Mouse (Mus musculus): ENCODE data around the gene Smyd3. TPM values are rescaled to one million over a fixed set of nuclear protein-coding genes. Genes with fewer than 3 reads are reported as not detected.

Smyd3 gene
- polyA plus RNA-seq, 1 experiment from 2014 or later, result 18.9 TPM

- ATAC-seq (ENCODE audit: insufficient read depth, low FRiP score), result no peak
- 77% methylated on average over 10 of the region's 10 CpGs for WGBS
Observed at GRCm38 (mm10) chr1:179116729-179117663, 400.8 kb downstream of the Smyd3 start.

GRCm38 (mm10) chr1:179114833-179115495 lies 402.9 kb downstream of the Smyd3 start:
- Histone ChIP-seq H3K4me2 (ENCODE audit: low read depth, low read length) (no peak overlapping the region), H3K27me3 (ENCODE audit: control insufficient read depth, insufficient read depth, low read length) (no peaks in the 10 kb centered on the region), H3K4me3 (replicated peaks; ENCODE audit: low read length) (no peak overlapping the region), H3K9me3 (replicated peaks; ENCODE audit: control insufficient read depth, low read length) (no peaks in the 10 kb centered on the region), H3K9ac (ENCODE audit: low read length) (no peak overlapping the region), H3K4me1 (ENCODE audit: control insufficient read depth, insufficient read depth, low read length) (no peaks in the 10 kb centered on the region), H3K27ac (ENCODE audit: low read length) (peak overlapping the region; percentile 8; the same call in 1 of the 2 replicates), H3K36me3 (ENCODE audit: control insufficient read depth, insufficient read depth, low read length) (no peaks in the 10 kb centered on the region)
- no peak for ATAC-seq (ENCODE audit: insufficient read depth, low FRiP score)
- WGBS, result 49% methylated on average over 7 of the region's 7 CpGs

More at GRCm38 (mm10) chr1:179116729-179117663, 400.8 kb downstream of the Smyd3 start:
- H3K9ac ChIP-seq (ENCODE audit: low read length), result no peak overlapping the region
- H3K27me3 ChIP-seq (ENCODE audit: control insufficient read depth, insufficient read depth, low read length), result no peaks in the 10 kb centered on the region
- H3K4me3 ChIP-seq (replicated peaks; ENCODE audit: low read length), result no peak overlapping the region
- H3K36me3 ChIP-seq (ENCODE audit: control insufficient read depth, insufficient read depth, low read length), result no peaks in the 10 kb centered on the region
- H3K27ac ChIP-seq (ENCODE audit: low read length), result no peak overlapping the region
- no peak overlapping the region for H3K4me2 ChIP-seq (ENCODE audit: low read depth, low read length)
- H3K9me3 ChIP-seq (replicated peaks; ENCODE audit: control insufficient read depth, low read length), result no peaks in the 10 kb centered on the region
- H3K4me1 ChIP-seq (ENCODE audit: control insufficient read depth, insufficient read depth, low read length), result no peaks in the 10 kb centered on the region

- Histone ChIP-seq H3K9ac (ENCODE audit: low read length) (no peak overlapping the region), H3K4me1 (ENCODE audit: control insufficient read depth, insufficient read depth, low read length) (no peaks in the 10 kb centered on the region), H3K9me3 (replicated peaks; ENCODE audit: control insufficient read depth, low read length) (no peaks in the 10 kb centered on the region), H3K4me3 (replicated peaks; ENCODE audit: low read length) (no peak overlapping the region), H3K36me3 (ENCODE audit: control insufficient read depth, insufficient read depth, low read length) (no peaks in the 10 kb centered on the region), H3K27me3 (ENCODE audit: control insufficient read depth, insufficient read depth, low read length) (no peaks in the 10 kb centered on the region), H3K27ac (ENCODE audit: low read length) (no peak overlapping the region), H3K4me2 (ENCODE audit: low read depth, low read length) (no peak overlapping the region)
- WGBS, result 85% methylated on average over 3 of the region's 3 CpGs
- no peak for ATAC-seq (ENCODE audit: insufficient read depth, low FRiP score)
Observed at GRCm38 (mm10) chr1:179114385-179114784, 403.5 kb downstream of the Smyd3 start.

GRCm38 (mm10) chr1:179108759-179109158 lies 409.1 kb downstream of the Smyd3 start:
- Histone ChIP-seq H3K27ac (ENCODE audit: low read length) (no peak overlapping the region), H3K9me3 (replicated peaks; ENCODE audit: control insufficient read depth, low read length) (no peaks in the 10 kb centered on the region), H3K27me3 (ENCODE audit: control insufficient read depth, insufficient read depth, low read length) (no peaks in the 10 kb centered on the region), H3K9ac (ENCODE audit: low read length) (no peak overlapping the region), H3K4me3 (replicated peaks; ENCODE audit: low read length) (no peak overlapping the region), H3K4me2 (ENCODE audit: low read depth, low read length) (no peak overlapping the region), H3K36me3 (ENCODE audit: control insufficient read depth, insufficient read depth, low read length) (no peaks in the 10 kb centered on the region), H3K4me1 (ENCODE audit: control insufficient read depth, insufficient read depth, low read length) (peaks cover 6% of the 10 kb centered on the region; the same call in 1 of the 2 replicates)
- ATAC-seq (ENCODE audit: insufficient read depth, low FRiP score), result no peak
- 30% methylated on average over 7 of the region's 7 CpGs for WGBS

GRCm38 (mm10) chr1:179107761-179108694 lies 409.8 kb downstream of the Smyd3 start:
- no peak overlapping the region for H3K4me3 ChIP-seq (replicated peaks; ENCODE audit: low read length)
- H3K4me2 ChIP-seq (ENCODE audit: low read depth, low read length), result no peak overlapping the region; the same call in 1 of the 2 replicates
- peaks cover 6% of the 10 kb centered on the region; the same call in 1 of the 2 replicates for H3K4me1 ChIP-seq (ENCODE audit: control insufficient read depth, insufficient read depth, low read length)
- H3K27ac ChIP-seq (ENCODE audit: low read length), result no peak overlapping the region; the same call in 1 of the 2 replicates
- peak; percentile 50; the same call in 1 of the 2 replicates for ATAC-seq (ENCODE audit: insufficient read depth, low FRiP score)
- no peaks in the 10 kb centered on the region for H3K36me3 ChIP-seq (ENCODE audit: control insufficient read depth, insufficient read depth, low read length)
- 22% methylated on average over 16 of the region's 16 CpGs for WGBS
- H3K27me3 ChIP-seq (ENCODE audit: control insufficient read depth, insufficient read depth, low read length), result no peaks in the 10 kb centered on the region
- no peak overlapping the region for H3K9ac ChIP-seq (ENCODE audit: low read length)
- H3K9me3 ChIP-seq (replicated peaks; ENCODE audit: control insufficient read depth, low read length), result no peaks in the 10 kb centered on the region

GRCm38 (mm10) chr1:179107211-179107610 lies 410.6 kb downstream of the Smyd3 start:
- Histone ChIP-seq H3K36me3 (ENCODE audit: control insufficient read depth, insufficient read depth, low read length) (no peaks in the 10 kb centered on the region), H3K9ac (ENCODE audit: low read length) (no peak overlapping the region), H3K9me3 (replicated peaks; ENCODE audit: control insufficient read depth, low read length) (no peaks in the 10 kb centered on the region), H3K4me1 (ENCODE audit: control insufficient read depth, insufficient read depth, low read length) (peaks cover 6% of the 10 kb centered on the region; the same call in 1 of the 2 replicates), H3K27me3 (ENCODE audit: control insufficient read depth, insufficient read depth, low read length) (no peaks in the 10 kb centered on the region), H3K4me3 (replicated peaks; ENCODE audit: low read length) (no peak overlapping the region), H3K4me2 (ENCODE audit: low read depth, low read length) (no peak overlapping the region), H3K27ac (ENCODE audit: low read length) (no peak overlapping the region)
- ATAC-seq (ENCODE audit: insufficient read depth, low FRiP score), result no peak
- 34% methylated on average over 7 of the region's 7 CpGs for WGBS

- Histone ChIP-seq H3K9me3 (replicated peaks; ENCODE audit: control insufficient read depth, low read length) (no peaks in the 10 kb centered on the region), H3K27ac (ENCODE audit: low read length) (no peak overlapping the region), H3K36me3 (ENCODE audit: control insufficient read depth, insufficient read depth, low read length) (no peaks in the 10 kb centered on the region), H3K27me3 (ENCODE audit: control insufficient read depth, insufficient read depth, low read length) (no peaks in the 10 kb centered on the region), H3K9ac (ENCODE audit: low read length) (no peak overlapping the region), H3K4me1 (ENCODE audit: control insufficient read depth, insufficient read depth, low read length) (peaks cover 6% of the 10 kb centered on the region; the same call in 1 of the 2 replicates), H3K4me2 (ENCODE audit: low read depth, low read length) (0 out of 2 replicates have a peak overlapping the region, but pooled peaks have one; percentile 8), H3K4me3 (replicated peaks; ENCODE audit: low read length) (no peak overlapping the region)
- ATAC-seq (ENCODE audit: insufficient read depth, low FRiP score), result no peak
- WGBS, result 41% methylated on average over 6 of the region's 6 CpGs
Observed at GRCm38 (mm10) chr1:179106702-179107145, 411.1 kb downstream of the Smyd3 start.

GRCm38 (mm10) chr1:179106103-179106701 lies 411.6 kb downstream of the Smyd3 start:
- Histone ChIP-seq H3K4me2 (ENCODE audit: low read depth, low read length) (no peak overlapping the region), H3K9me3 (replicated peaks; ENCODE audit: control insufficient read depth, low read length) (no peaks in the 10 kb centered on the region), H3K9ac (ENCODE audit: low read length) (no peak overlapping the region), H3K36me3 (ENCODE audit: control insufficient read depth, insufficient read depth, low read length) (no peaks in the 10 kb centered on the region), H3K4me1 (ENCODE audit: control insufficient read depth, insufficient read depth, low read length) (peaks cover 6% of the 10 kb centered on the region; the same call in 1 of the 2 replicates), H3K27ac (ENCODE audit: low read length) (no peak overlapping the region), H3K27me3 (ENCODE audit: control insufficient read depth, insufficient read depth, low read length) (no peaks in the 10 kb centered on the region), H3K4me3 (replicated peaks; ENCODE audit: low read length) (no peak overlapping the region)
- 77% methylated on average over 18 of the region's 18 CpGs for WGBS
- ATAC-seq (ENCODE audit: insufficient read depth, low FRiP score), result peak; percentile 29; the same call in 1 of the 2 replicates

Measured in stomach, embryonic 16.5 days (tissue).